Mouse (Mus musculus) midbrain, embryonic 14.5 days (tissue): ENCODE data around the gene Pitpnm2. TPM values are rescaled to one million over a fixed set of nuclear protein-coding genes. Genes with fewer than 3 reads are reported as not detected.
A peak's percentile ranks its signal among the peaks of the same experiment; 100 is the strongest.

Experiments used
- ATAC-seq: fragments of 200-750 bp; cut with Nextera tagmentation; 2 replicates; pipeline ENCODE4 v1.8.0; 2017; ENCODE audit warnings: moderate number of reproducible peaks, moderate library complexity; ENCODE audit not compliant: low FRiP score, low TSS enrichment
- DNase-seq: peaks from one replicate; pipeline ENCODE4 v3.0.0-alpha.2; 2015
- H3K27ac ChIP-seq: fragments of 300-500 bp; sonication (generic); replicated peaks from 2 replicates; pipeline ENCODE4 v1.5.1; 2014; ENCODE audit warnings: mild to moderate bottlenecking, low read depth, low read length, moderate library complexity
- H3K27me3 ChIP-seq: fragments of 300-500 bp; sonication (generic); 2 replicates; pipeline ENCODE4 v1.6.1; 2014; ENCODE audit warnings: low read length, control low read depth, mixed read lengths; ENCODE audit not compliant: control insufficient read depth, insufficient read depth
- H3K36me3 ChIP-seq: fragments of 300-500 bp; sonication (generic); 2 replicates; pipeline ENCODE4 v1.6.1; 2014; ENCODE audit warnings: low read length, control low read depth; ENCODE audit not compliant: control insufficient read depth, insufficient read depth
- H3K4me1 ChIP-seq: fragments of 300-500 bp; sonication (generic); 2 replicates; pipeline ENCODE4 v1.6.1; 2014; ENCODE audit warnings: mild to moderate bottlenecking, antibody characterized with exemption, low read length, control low read depth; ENCODE audit not compliant: control insufficient read depth, insufficient read depth
- H3K4me2 ChIP-seq: fragments of 300-500 bp; sonication (generic); 2 replicates; pipeline ENCODE4 v1.6.1; 2014; ENCODE audit warnings: mild to moderate bottlenecking, low read length, moderate library complexity
- H3K4me3 ChIP-seq: fragments of 300-500 bp; sonication (generic); replicated peaks from 2 replicates; pipeline ENCODE4 v1.5.1; 2014; ENCODE audit warnings: low read depth, low read length
- H3K9ac ChIP-seq: fragments of 300-500 bp; sonication (generic); replicated peaks from 2 replicates; pipeline ENCODE4 v1.6.1; 2014; ENCODE audit warnings: mild to moderate bottlenecking, low read length, moderate library complexity
- H3K9me3 ChIP-seq: fragments of 300-500 bp; sonication (generic); 2 replicates; pipeline ENCODE4 v1.6.1; 2016; ENCODE audit warnings: low read length, control low read depth, mixed read lengths; ENCODE audit not compliant: control insufficient read depth
- WGBS: fragments of 180-500 bp; shearing (Covaris S2); extraction: QIAGEN DNeasy Blood & Tissue Kit; methylation state at CpG from one replicate; pipeline ENCODE4 v1.1.7; 2014; 5-methylcytosine and 5-hydroxymethylcytosine counted together
- polyA plus RNA-seq: library from polyadenylated mRNA; unstranded; fragments of >200 nt; fragmentation: Nextera tagmentation; extraction: Ambion mirVana; gene quantifications from 2 replicates; pipeline ENCODE4 v1.2.1, GENCODE M21; 2014

The Pitpnm2 gene
- polyA plus RNA-seq, 1 experiment from 2014 or later, result 11.6 TPM

GRCm38 (mm10) chr5:124152734-124153133, 96.8 kb downstream of the Pitpnm2 start:
- Histone ChIP-seq H3K27ac (no peak overlapping the region), H3K4me1 (no peaks in the 10 kb centered on the region), H3K4me2 (no peak overlapping the region), H3K27me3 (no peaks in the 10 kb centered on the region), H3K4me3 (no peak overlapping the region), H3K9ac (no peak overlapping the region), H3K9me3 (no peaks in the 10 kb centered on the region), H3K36me3 (peaks cover 13% of the 10 kb centered on the region)
- no peak for DNase-seq
- ATAC-seq, result no peak
- 91% methylated on average over 4 of the region's 4 CpGs for whole genome bisulfite sequencing

GRCm38 (mm10) chr5:124150895-124151294, 98.7 kb downstream of the Pitpnm2 start:
- 88% methylated on average over 7 of the region's 7 CpGs for WGBS
- no peak for ATAC-seq

GRCm38 (mm10) chr5:124149028-124149427, 100.5 kb downstream of the Pitpnm2 start:
- H3K4me2 ChIP-seq, result no peak overlapping the region
- ATAC-seq, result no peak
- H3K9me3 ChIP-seq, result no peaks in the 10 kb centered on the region
- no peak for DNase-seq
- H3K4me1 ChIP-seq, result no peaks in the 10 kb centered on the region
- H3K27me3 ChIP-seq, result no peaks in the 10 kb centered on the region
- peaks cover 13% of the 10 kb centered on the region for H3K36me3 ChIP-seq
- 66% methylated on average over 5 of the region's 5 CpGs for WGBS
- no peak overlapping the region for H3K4me3 ChIP-seq
- H3K9ac ChIP-seq, result no peak overlapping the region
- H3K27ac ChIP-seq, result no peak overlapping the region

More at GRCm38 (mm10) chr5:124150895-124151294, 98.7 kb downstream of the Pitpnm2 start:
- Histone ChIP-seq H3K9ac (no peak overlapping the region), H3K4me1 (no peaks in the 10 kb centered on the region), H3K4me2 (no peak overlapping the region), H3K27me3 (no peaks in the 10 kb centered on the region), H3K4me3 (no peak overlapping the region), H3K27ac (no peak overlapping the region), H3K9me3 (no peaks in the 10 kb centered on the region), H3K36me3 (peaks cover 13% of the 10 kb centered on the region)
- DNase-seq, result no peak

- no peaks in the 10 kb centered on the region for H3K27me3 ChIP-seq
- no peak overlapping the region for H3K4me3 ChIP-seq
- 83% methylated on average over 7 of the region's 7 CpGs for WGBS
- H3K36me3 ChIP-seq, result peaks cover 50% of the 10 kb centered on the region
- DNase-seq (no peak), ATAC-seq (no peak)
- no peak overlapping the region for H3K9ac ChIP-seq
- no peaks in the 10 kb centered on the region for H3K9me3 ChIP-seq
- H3K4me2 ChIP-seq, result no peak overlapping the region
- no peak overlapping the region for H3K27ac ChIP-seq
- H3K4me1 ChIP-seq, result no peaks in the 10 kb centered on the region
Observed at GRCm38 (mm10) chr5:124138066-124138465, 111.5 kb downstream of the Pitpnm2 start.

GRCm38 (mm10) chr5:124134261-124134660, 115.3 kb downstream of the Pitpnm2 start:
- H3K4me1 ChIP-seq, result no peaks in the 10 kb centered on the region
- WGBS, result 89% methylated on average over 5 of the region's 5 CpGs
- no peak overlapping the region for H3K4me2 ChIP-seq
- no peaks in the 10 kb centered on the region for H3K9me3 ChIP-seq
- peaks cover 60% of the 10 kb centered on the region for H3K36me3 ChIP-seq
- ATAC-seq, result no peak
- H3K27ac ChIP-seq, result no peak overlapping the region
- H3K4me3 ChIP-seq, result no peak overlapping the region
- no peaks in the 10 kb centered on the region for H3K27me3 ChIP-seq
- DNase-seq, result no peak
- no peak overlapping the region for H3K9ac ChIP-seq

GRCm38 (mm10) chr5:124125093-124125492, 124.5 kb downstream of the Pitpnm2 start:
- ATAC-seq (no peak), DNase-seq (no peak)
- H3K4me1 ChIP-seq, result no peaks in the 10 kb centered on the region
- WGBS, result 91% methylated on average over 11 of the region's 11 CpGs
- no peak overlapping the region for H3K27ac ChIP-seq
- H3K9me3 ChIP-seq, result no peaks in the 10 kb centered on the region
- no peaks in the 10 kb centered on the region for H3K27me3 ChIP-seq
- H3K36me3 ChIP-seq, result peaks cover 92% of the 10 kb centered on the region
- no peak overlapping the region for H3K9ac ChIP-seq
- H3K4me2 ChIP-seq, result no peak overlapping the region
- H3K4me3 ChIP-seq, result no peak overlapping the region

- Histone ChIP-seq H3K9me3 (no peaks in the 10 kb centered on the region), H3K9ac (no peak overlapping the region), H3K4me2 (no peak overlapping the region), H3K4me3 (no peak overlapping the region), H3K27ac (no peak overlapping the region), H3K36me3 (peaks cover 90% of the 10 kb centered on the region), H3K4me1 (no peaks in the 10 kb centered on the region), H3K27me3 (no peaks in the 10 kb centered on the region)
- 94% methylated on average over 18 of the region's 18 CpGs for WGBS
- no peak for ATAC-seq
- no peak for DNase-seq
Observed at GRCm38 (mm10) chr5:124122357-124122756, 127.2 kb downstream of the Pitpnm2 start.

GRCm38 (mm10) chr5:124119204-124119603, 130.4 kb downstream of the Pitpnm2 start:
- Histone ChIP-seq H3K4me3 (no peak overlapping the region), H3K9me3 (no peaks in the 10 kb centered on the region), H3K4me1 (peaks cover 8% of the 10 kb centered on the region), H3K4me2 (no peak overlapping the region), H3K9ac (no peak overlapping the region), H3K27me3 (no peaks in the 10 kb centered on the region), H3K36me3 (peaks cover 68% of the 10 kb centered on the region), H3K27ac (no peak overlapping the region)
- 81% methylated on average over 5 of the region's 5 CpGs for WGBS
- ATAC-seq (no peak), DNase-seq (no peak)

- H3K4me3 ChIP-seq, result peak within 1 kb of the TSS; percentile 84
- no peak for ATAC-seq
- no peaks in the 10 kb centered on the region for H3K27me3 ChIP-seq
- peak; percentile 90 for DNase-seq
- peak within 1 kb of the TSS; percentile 87 for H3K4me2 ChIP-seq
- H3K27ac ChIP-seq, result peak within 1 kb of the TSS; percentile 81
- H3K36me3 ChIP-seq, result peaks cover 40% of the 10 kb centered on the region
- H3K4me1 ChIP-seq, result peaks cover 20% of the 10 kb centered on the region
- peak within 1 kb of the TSS; percentile 89 for H3K9ac ChIP-seq
- WGBS, result 1% methylated on average over 64 of the region's 64 CpGs
- H3K9me3 ChIP-seq, result no peaks in the 10 kb centered on the region
Observed at GRCm38 (mm10) chr5:124115990-124116845, 133.3 kb downstream of the Pitpnm2 start, which contains the start of gene Arl6ip4. Gene Arl6ip4, plus strand, starts transcription at chr5:124116089.
